Mouse (Mus musculus) kidney, adult 9 months (tissue): ENCODE results near the gene Ube2z.

Experiments used
- DNase-seq: peaks from one replicate; pipeline ENCODE4 v3.0.0; 2022

The Ube2z gene

DNA sequence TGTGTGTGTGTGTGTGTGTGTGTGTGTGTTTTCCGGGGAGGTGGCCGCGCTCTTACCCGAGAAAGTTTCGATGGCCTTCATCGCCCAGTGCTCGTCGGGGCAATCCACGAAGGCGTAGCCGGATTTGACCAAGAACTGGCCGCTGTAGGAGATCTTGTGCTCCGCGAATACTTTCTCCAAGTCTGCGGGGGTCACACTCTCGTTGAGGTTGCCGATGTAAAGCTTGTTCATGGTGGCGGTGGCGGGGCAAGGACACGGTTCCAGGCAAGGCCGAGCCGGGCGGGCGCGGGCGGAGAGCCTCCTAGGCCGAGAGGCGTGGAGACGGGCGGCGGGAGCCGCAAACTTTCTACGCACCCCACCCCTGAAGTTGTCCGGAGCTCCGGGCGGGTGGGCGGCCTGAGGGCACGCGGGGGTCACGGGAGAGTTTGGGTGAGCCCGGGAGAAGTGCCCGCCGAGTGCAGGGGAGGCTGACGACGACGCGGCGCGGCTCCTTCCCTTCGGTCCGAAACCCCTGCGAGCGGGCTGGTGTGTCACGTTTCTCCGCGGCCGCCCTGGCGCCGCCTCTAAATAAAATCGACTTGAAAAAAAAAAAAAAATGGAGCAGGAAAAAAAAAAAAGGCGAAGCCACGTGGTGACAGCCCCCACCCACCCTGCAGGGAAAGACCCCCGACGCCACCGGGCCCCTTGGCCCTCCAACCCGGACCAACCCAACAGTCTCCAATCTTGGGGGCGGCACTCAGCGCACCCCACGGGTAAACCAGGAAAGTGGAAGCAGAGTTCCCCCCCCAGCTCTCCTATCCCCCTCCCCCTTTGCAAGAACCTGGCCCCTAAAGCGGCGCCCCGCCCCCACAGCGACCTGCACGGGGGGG lies 59.6 kb downstream of the Ube2z start, which contains the start of gene Igf2bp1:
TSS of gene Igf2bp1 (minus strand) at position 538 of the 869 bp plus-strand sequence.
- no peak for DNase-seq

DNA sequence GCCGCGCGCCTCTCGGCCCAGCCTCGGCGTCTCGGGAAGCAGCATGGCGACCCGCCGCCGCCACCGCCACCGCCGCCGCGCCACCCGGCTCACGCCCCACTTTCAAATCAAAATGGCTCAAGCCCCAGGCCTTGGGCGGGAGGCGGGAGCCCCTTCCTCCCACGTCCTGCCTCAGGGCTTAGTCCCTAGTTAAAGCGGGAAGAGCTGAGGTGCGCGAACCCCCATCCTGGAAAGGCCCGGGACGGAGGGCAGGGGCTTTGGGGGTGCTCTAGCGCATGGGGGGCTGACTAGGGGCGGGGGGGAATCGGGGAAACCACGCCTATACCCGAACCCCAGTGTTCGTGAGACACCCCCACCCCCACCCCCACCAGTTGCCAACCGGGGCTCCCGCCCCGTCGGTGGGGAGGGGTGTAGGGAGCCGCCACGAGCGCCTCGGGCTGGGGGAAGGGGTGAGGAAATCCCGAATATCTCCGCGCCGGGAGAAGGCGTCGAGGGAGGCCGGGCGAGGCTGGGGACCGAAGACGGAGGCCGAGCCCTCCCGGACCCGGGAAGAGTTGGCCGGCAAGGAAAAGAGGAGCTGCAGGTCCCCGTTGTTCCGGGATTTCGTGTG lies 60.3 kb downstream of the Ube2z start:
- DNase-seq = no peak

DNA sequence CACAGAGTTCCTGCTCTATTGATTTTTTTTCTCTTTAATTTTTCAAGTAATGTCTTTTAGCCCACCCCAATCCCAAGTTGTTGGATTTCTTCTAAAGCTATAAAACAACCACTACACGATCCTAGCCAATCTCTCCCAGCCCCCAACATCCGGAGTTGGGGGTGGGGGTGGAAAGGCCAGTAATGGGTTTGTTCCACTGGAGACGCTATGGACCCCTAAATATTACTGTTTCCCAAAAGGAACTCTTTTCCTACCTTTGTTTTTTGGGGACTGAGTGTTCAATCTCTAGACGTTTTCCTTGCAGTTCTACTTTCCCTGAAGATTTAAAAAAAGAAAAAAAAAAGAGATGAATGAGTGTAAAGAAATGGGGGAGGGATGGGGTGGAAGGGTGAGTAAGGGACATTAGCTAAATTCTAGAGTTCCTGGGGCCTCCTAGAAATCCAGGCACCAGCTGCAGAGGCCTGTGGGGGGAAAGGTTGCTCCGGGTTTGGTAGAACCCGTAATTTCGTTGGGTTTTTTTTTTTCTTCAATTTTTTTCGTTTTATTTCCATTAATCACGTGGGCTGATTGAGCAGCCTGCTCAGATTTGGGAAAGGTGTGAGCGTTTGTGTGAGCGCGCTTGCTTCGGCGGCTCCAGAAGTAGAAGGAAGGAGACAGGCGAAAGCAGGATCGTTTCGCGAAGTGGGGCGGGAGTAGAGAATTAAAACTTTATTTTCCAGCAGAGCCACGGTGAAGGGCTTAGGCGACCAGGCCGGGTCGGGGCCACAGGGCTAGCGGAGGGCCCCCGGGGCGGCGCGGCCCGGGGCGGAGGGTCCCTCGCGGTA lies 61.0 kb downstream of the Ube2z start:
- no peak for DNase-seq

DNA sequence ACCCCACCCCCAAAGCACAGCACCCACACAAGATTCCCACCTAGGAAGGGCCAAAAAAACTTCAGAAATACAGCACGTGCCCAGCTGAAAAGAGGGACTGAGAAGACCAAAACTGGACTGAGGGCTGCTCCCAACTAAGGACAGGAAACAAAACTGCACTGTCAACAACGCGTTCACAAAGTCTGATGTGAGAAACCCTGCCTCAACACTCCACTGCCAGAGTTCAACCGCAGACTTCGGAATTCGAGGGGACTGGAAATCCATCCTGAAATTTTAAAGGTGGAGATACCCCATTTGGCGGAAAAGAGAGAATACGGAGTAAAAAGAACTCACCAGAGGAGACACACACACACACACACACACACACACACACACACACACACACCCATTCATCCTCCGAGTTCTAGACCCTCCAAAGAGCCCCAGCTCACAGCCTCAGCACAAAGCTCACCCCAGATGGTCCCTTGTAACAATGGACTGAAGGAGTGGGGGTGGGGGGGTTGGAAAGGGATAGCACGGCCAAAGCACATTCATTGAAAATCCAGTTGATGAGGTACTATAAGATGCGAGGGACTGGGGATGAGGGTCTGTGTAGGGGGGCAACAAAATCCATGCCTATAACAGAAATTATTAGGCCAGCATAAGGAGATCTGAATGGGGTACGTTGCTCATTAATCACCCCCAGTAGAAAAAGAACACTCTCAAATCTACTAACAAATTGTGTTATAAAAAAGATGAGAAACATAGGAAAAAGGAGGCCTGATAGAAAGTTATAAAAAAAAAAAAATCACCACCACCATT lies 61.9 kb downstream of the Ube2z start:
- DNase-seq = no peak
